Mouse (Mus musculus) thymus, postnatal 0 days (tissue): Measurements from ENCODE around the gene Rab7b. TPM values are rescaled to one million over a fixed set of nuclear protein-coding genes. Genes with fewer than 3 reads are reported as not detected.
A peak's percentile ranks its signal among the peaks of the same experiment; 100 is the strongest.

Experiments used
- DNase-seq: peaks from one replicate; pipeline ENCODE4 v3.0.0-alpha.2; 2015; ENCODE audit warnings: low spot score
- polyA plus RNA-seq: library from polyadenylated mRNA; unstranded; fragments of >200 nt; fragmentation: Nextera tagmentation; extraction: Ambion mirVana; gene quantifications from 2 replicates; pipeline ENCODE4 v1.2.1, GENCODE M21; 2015

Rab7b gene
- polyA plus RNA-seq: 3.8 and 4.2 TPM in 2 replicates

- DNase-seq: no peak
Observed at GRCm38 (mm10) chr1:131688475-131688874, at the start of gene Rab7b. Rab7b (plus strand) TSS chr1:131688695.

GRCm38 (mm10) chr1:131640062-131640461, 48.4 kb upstream of the Rab7b start:
- no peak for DNase-seq

GRCm38 (mm10) chr1:131641565-131641964, 46.9 kb upstream of the Rab7b start:
- no peak for DNase-seq

- DNase-seq: no peak
Observed at GRCm38 (mm10) chr1:131642251-131642650, 46.2 kb upstream of the Rab7b start.

GRCm38 (mm10) chr1:131652670-131653443, 35.6 kb upstream of the Rab7b start:
- peak; percentile 13 for DNase-seq

GRCm38 (mm10) chr1:131655601-131656000, 32.9 kb upstream of the Rab7b start:
- DNase-seq: no peak

- peak; percentile 95 for DNase-seq
Observed at GRCm38 (mm10) chr1:131657945-131658354, 30.5 kb upstream of the Rab7b start.

GRCm38 (mm10) chr1:131659512-131660085, 28.9 kb upstream of the Rab7b start:
- DNase-seq: no peak

GRCm38 (mm10) chr1:131660266-131660665, 28.2 kb upstream of the Rab7b start:
- DNase-seq: no peak

- no peak for DNase-seq
Observed at GRCm38 (mm10) chr1:131660716-131661472, 27.6 kb upstream of the Rab7b start.

- no peak for DNase-seq
Observed at GRCm38 (mm10) chr1:131661749-131662148, 26.7 kb upstream of the Rab7b start.

GRCm38 (mm10) chr1:131663286-131663995, 25.1 kb upstream of the Rab7b start:
- DNase-seq: no peak

- no peak for DNase-seq
Observed at GRCm38 (mm10) chr1:131664136-131664535, 24.4 kb upstream of the Rab7b start.

- DNase-seq: no peak
Observed at GRCm38 (mm10) chr1:131665886-131666285, 22.6 kb upstream of the Rab7b start.

GRCm38 (mm10) chr1:131671113-131671512, 17.4 kb upstream of the Rab7b start:
- DNase-seq: no peak

GRCm38 (mm10) chr1:131672361-131672760, 16.1 kb upstream of the Rab7b start:
- peak; percentile 47 for DNase-seq

GRCm38 (mm10) chr1:131679644-131680043, 8.9 kb upstream of the Rab7b start:
- DNase-seq: no peak

- no peak for DNase-seq
Observed at GRCm38 (mm10) chr1:131687739-131688138, 756 bp upstream of the Rab7b start.

GRCm38 (mm10) chr1:131689016-131689415, 521 bp downstream of the Rab7b start:
- DNase-seq: no peak

GRCm38 (mm10) chr1:131689899-131690298, 1.4 kb downstream of the Rab7b start:
- DNase-seq: no peak

- no peak for DNase-seq
Observed at GRCm38 (mm10) chr1:131690435-131690834, 1.9 kb downstream of the Rab7b start.
